In genomic region chr7:141408833-141409232, GRCm38 (mm10) we compare ENCODE assay signal across 8 mouse cellular contexts. TPM values are rescaled to one million over a fixed set of nuclear protein-coding genes. Genes with fewer than 3 reads are reported as not detected.
DNase-seq lines count a peak whose midpoint lies in the region; ATAC-seq and TF ChIP-seq lines count a peak whose summit lies in the region.

No protein-coding gene starts in this region.

- H3K4me3 ChIP-seq in bone marrow, adult 2 months (replicated peaks; ENCODE audit: control insufficient read depth, low read depth, low read length): no peak overlapping the region
- H3K4me3 ChIP-seq in embryonic facial prominence, embryonic 15.5 days (replicated peaks): no peak overlapping the region
- no peak overlapping the region for H3K4me3 ChIP-seq in heart, embryonic 11.5 days (ENCODE audit: low read depth, low read length)
- H3K4me3 ChIP-seq in kidney, embryonic 15.5 days (replicated peaks): no peak overlapping the region
- no peak overlapping the region for H3K4me3 ChIP-seq in limb, embryonic 15.5 days
- H3K4me3 ChIP-seq in midbrain, postnatal 0 days (ENCODE audit: low read depth, low read length): no peak overlapping the region
- H3K4me3 ChIP-seq in spleen, adult 2 months (ENCODE audit: extremely low read depth, insufficient read depth, insufficient read length): no peak overlapping the region

- H3K4me1 ChIP-seq in bone marrow, adult 2 months (ENCODE audit: control insufficient read depth, insufficient read depth, low read length): peaks cover 1% of the 10 kb centered on the region; the same call in 1 of the 2 replicates
- H3K4me1 ChIP-seq in embryonic facial prominence, embryonic 15.5 days: peaks cover 10% of the 10 kb centered on the region
- 0 out of 2 replicates have a peak, but pooled peaks cover 3% of the 10 kb centered on the region for H3K4me1 ChIP-seq in heart, embryonic 11.5 days (ENCODE audit: control insufficient read depth, insufficient read depth, low read length)
- H3K4me1 ChIP-seq in kidney, embryonic 15.5 days: peaks cover 17% of the 10 kb centered on the region
- peaks cover 12% of the 10 kb centered on the region for H3K4me1 ChIP-seq in limb, embryonic 15.5 days
- H3K4me1 ChIP-seq in midbrain, postnatal 0 days (ENCODE audit: insufficient read depth, low read length): no peaks in the 10 kb centered on the region
- H3K4me1 ChIP-seq in spleen, adult 2 months (ENCODE audit: control insufficient read depth, insufficient read depth, insufficient read length): peaks cover 4% of the 10 kb centered on the region; the same call in 1 of the 2 replicates

- H3K36me3 ChIP-seq in embryonic facial prominence, embryonic 15.5 days: peaks cover 38% of the 10 kb centered on the region
- H3K36me3 ChIP-seq in heart, embryonic 11.5 days (ENCODE audit: control insufficient read depth, insufficient read depth, low read length): peaks cover 13% of the 10 kb centered on the region
- H3K36me3 ChIP-seq in kidney, embryonic 15.5 days: peaks cover 49% of the 10 kb centered on the region
- H3K36me3 ChIP-seq in limb, embryonic 15.5 days: peaks cover 39% of the 10 kb centered on the region
- H3K36me3 ChIP-seq in midbrain, postnatal 0 days (ENCODE audit: insufficient read depth, low read length): peaks cover 15% of the 10 kb centered on the region; the same call in 1 of the 2 replicates
- peaks cover 7% of the 10 kb centered on the region for H3K36me3 ChIP-seq in spleen, adult 2 months (ENCODE audit: control insufficient read depth, insufficient read depth, low read length)

- 8% methylated on average over 11 of the region's 11 CpGs for WGBS in bone marrow, adult 2 months
- 16% methylated on average over 11 of the region's 11 CpGs for WGBS in embryonic facial prominence, embryonic 15.5 days
- 19% methylated on average over 11 of the region's 11 CpGs for WGBS in heart, embryonic 11.5 days (ENCODE audit: insufficient replicate concordance)
- WGBS in kidney, embryonic 15.5 days: 11% methylated on average over 11 of the region's 11 CpGs
- WGBS in limb, embryonic 15.5 days: 14% methylated on average over 11 of the region's 11 CpGs
- 6% methylated on average over 11 of the region's 11 CpGs for WGBS in midbrain, postnatal 0 days
- 17% methylated on average over 11 of the region's 11 CpGs for WGBS in spleen, adult 2 months

- no peak overlapping the region for H3K27ac ChIP-seq in bone marrow, adult 2 months (ENCODE audit: control insufficient read depth, insufficient read depth, low read depth, low read length, poor library complexity)
- no peak overlapping the region for H3K27ac ChIP-seq in embryonic facial prominence, embryonic 15.5 days (replicated peaks)
- H3K27ac ChIP-seq in heart, embryonic 11.5 days (ENCODE audit: low read depth, low read length): no peak overlapping the region
- no peak overlapping the region for H3K27ac ChIP-seq in kidney, embryonic 15.5 days
- H3K27ac ChIP-seq in limb, embryonic 15.5 days: no peak overlapping the region
- H3K27ac ChIP-seq in midbrain, postnatal 0 days (ENCODE audit: low read depth, low read length): no peak overlapping the region
- no peak overlapping the region for H3K27ac ChIP-seq in spleen, adult 2 months (ENCODE audit: insufficient read depth, low read length)

- DNase-seq in 416B (ENCODE audit: low read depth): peak; percentile 83
- DNase-seq in midbrain, postnatal 0 days (ENCODE audit: low spot score): peak; percentile 84
- DNase-seq in spleen, adult 2 months (ENCODE audit: low read depth in 1 of 2, low spot score in 2 of 2): peak; percentile 44 to 81

- no peaks in the 10 kb centered on the region for H3K9me3 ChIP-seq in embryonic facial prominence, embryonic 15.5 days (replicated peaks)
- no peaks in the 10 kb centered on the region for H3K9me3 ChIP-seq in heart, embryonic 11.5 days (replicated peaks; ENCODE audit: control insufficient read depth, low read length)
- H3K9me3 ChIP-seq in kidney, embryonic 15.5 days (replicated peaks): no peaks in the 10 kb centered on the region
- no peaks in the 10 kb centered on the region for H3K9me3 ChIP-seq in limb, embryonic 15.5 days
- H3K9me3 ChIP-seq in midbrain, postnatal 0 days (ENCODE audit: low read length): no peaks in the 10 kb centered on the region

- H3K4me2 ChIP-seq in embryonic facial prominence, embryonic 15.5 days (replicated peaks): no peak overlapping the region
- H3K4me2 ChIP-seq in heart, embryonic 11.5 days: no peak overlapping the region
- no peak overlapping the region for H3K4me2 ChIP-seq in kidney, embryonic 15.5 days
- H3K4me2 ChIP-seq in limb, embryonic 15.5 days: no peak overlapping the region
- H3K4me2 ChIP-seq in midbrain, postnatal 0 days (ENCODE audit: low read depth, low read length, poor library complexity, severe bottlenecking): no peak overlapping the region

- TF ChIP-seq CTCF in bone marrow, adult 2 months (IDR thresholded peaks at IDR 0.05; ENCODE audit: control insufficient read depth, insufficient read depth, low read length): peak; percentile 92
- TF ChIP-seq CTCF in midbrain, postnatal 0 days (IDR thresholded peaks at IDR 0.05): peak; percentile 89
- TF ChIP-seq CTCF in spleen, adult 2 months (IDR thresholded peaks at IDR 0.05; ENCODE audit: extremely low read depth, insufficient read depth, insufficient read length, insufficient replicate concordance): peak; percentile 96

- peak; percentile 75; the same call in 1 of the 2 replicates for ATAC-seq in embryonic facial prominence, embryonic 15.5 days (ENCODE audit: insufficient number of reproducible peaks, low FRiP score, low TSS enrichment, low read depth)
- peak; percentile 51 for ATAC-seq in heart, embryonic 11.5 days (replicated peaks; ENCODE audit: insufficient number of reproducible peaks, low FRiP score, low TSS enrichment)
- peak; percentile 68 for ATAC-seq in kidney, embryonic 15.5 days (replicated peaks; ENCODE audit: low FRiP score)
- ATAC-seq in limb, embryonic 15.5 days (ENCODE audit: insufficient number of reproducible peaks, low FRiP score, low TSS enrichment, low read depth): no peak
- ATAC-seq in midbrain, postnatal 0 days (ENCODE audit: low FRiP score): peak; percentile 32; the same call in 1 of the 2 replicates

- no peak for TF ChIP-seq POLR2A in bone marrow, adult 2 months (IDR thresholded peaks at IDR 0.05; ENCODE audit: borderline replicate concordance, control insufficient read depth, low read depth, low read length)
- no peak for TF ChIP-seq POLR2A in spleen, adult 2 months (IDR thresholded peaks at IDR 0.05; ENCODE audit: low read depth, low read length)

- H3K9ac ChIP-seq in embryonic facial prominence, embryonic 15.5 days: no peak overlapping the region
- H3K9ac ChIP-seq in heart, embryonic 11.5 days (ENCODE audit: low read depth, low read length): no peak overlapping the region
- H3K9ac ChIP-seq in kidney, embryonic 15.5 days: no peak overlapping the region
- H3K9ac ChIP-seq in limb, embryonic 15.5 days: 0 out of 2 replicates have a peak overlapping the region, but pooled peaks have one; percentile 10
- 0 out of 2 replicates have a peak overlapping the region, but pooled peaks have one; percentile 5 for H3K9ac ChIP-seq in midbrain, postnatal 0 days (replicated peaks; ENCODE audit: low read length, poor library complexity, severe bottlenecking)

- H3K27me3 ChIP-seq in embryonic facial prominence, embryonic 15.5 days: no peaks in the 10 kb centered on the region
- H3K27me3 ChIP-seq in heart, embryonic 11.5 days (ENCODE audit: control insufficient read depth, insufficient read depth, low read length): no peaks in the 10 kb centered on the region
- H3K27me3 ChIP-seq in kidney, embryonic 15.5 days: no peaks in the 10 kb centered on the region
- H3K27me3 ChIP-seq in limb, embryonic 15.5 days: no peaks in the 10 kb centered on the region
- no peaks in the 10 kb centered on the region for H3K27me3 ChIP-seq in midbrain, postnatal 0 days (ENCODE audit: insufficient read depth, low read length)
- no peaks in the 10 kb centered on the region for H3K27me3 ChIP-seq in spleen, adult 2 months (ENCODE audit: control insufficient read depth, insufficient read depth, low read length)

RNA-seq across cellular contexts. Expression of gene Gatd1, which starts 5.1 kb away (rescaled TPM):
- 26.2 and 33.6 TPM in 2 replicates for polyA plus RNA-seq in bone marrow, adult 2 months (2011; ENCODE audit: insufficient read depth, insufficient read length, low replicate concordance, missing spikeins)
- polyA plus RNA-seq in embryonic facial prominence, embryonic 15.5 days (2015; fragmentation: Nextera tagmentation; extraction: Ambion mirVana): 63.8 and 67.6 TPM in 2 replicates
- 29.3 and 32.2 TPM in 2 replicates for polyA plus RNA-seq in heart, embryonic 11.5 days (2014; fragmentation: Nextera tagmentation; extraction: Ambion mirVana)
- polyA plus RNA-seq in kidney, embryonic 15.5 days (2015; fragmentation: Nextera tagmentation; extraction: Ambion mirVana): 61.5 and 61.8 TPM in 2 replicates
- 62.8 and 62.9 TPM in 2 replicates for polyA plus RNA-seq in limb, embryonic 15.5 days (2015; fragmentation: Nextera tagmentation; extraction: Ambion mirVana)
- 72.0 and 72.9 TPM in 2 replicates for total RNA-seq in midbrain, postnatal 0 days (2014; rRNA removed)
- 47.7 and 48.9 TPM in 2 replicates for polyA plus RNA-seq in midbrain, postnatal 0 days (2015; fragmentation: Nextera tagmentation; extraction: Ambion mirVana)
- 56.7 and 72.5 TPM in 2 replicates for polyA plus RNA-seq in spleen, adult 2 months (2012; rRNA removed)

RNA-seq across cellular contexts. Expression of gene Taldo1, which starts 16.8 kb away (rescaled TPM):
- polyA plus RNA-seq in bone marrow, adult 2 months (2011; ENCODE audit: insufficient read depth, insufficient read length, low replicate concordance, missing spikeins): 324 and 522 TPM in 2 replicates
- 278 and 280 TPM in 2 replicates for polyA plus RNA-seq in embryonic facial prominence, embryonic 15.5 days (2015; fragmentation: Nextera tagmentation; extraction: Ambion mirVana)
- 288 and 291 TPM in 2 replicates for polyA plus RNA-seq in heart, embryonic 11.5 days (2014; fragmentation: Nextera tagmentation; extraction: Ambion mirVana)
- polyA plus RNA-seq in kidney, embryonic 15.5 days (2015; fragmentation: Nextera tagmentation; extraction: Ambion mirVana): 340 and 353 TPM in 2 replicates
- polyA plus RNA-seq in limb, embryonic 15.5 days (2015; fragmentation: Nextera tagmentation; extraction: Ambion mirVana): 272 and 290 TPM in 2 replicates
- total RNA-seq in midbrain, postnatal 0 days (2014; rRNA removed): 166 and 175 TPM in 2 replicates
- polyA plus RNA-seq in midbrain, postnatal 0 days (2015; fragmentation: Nextera tagmentation; extraction: Ambion mirVana): 245 and 255 TPM in 2 replicates
- polyA plus RNA-seq in spleen, adult 2 months (2012; rRNA removed): 155 and 184 TPM in 2 replicates

RNA-seq across cellular contexts. Expression of gene Cend1, which starts 20.5 kb away (rescaled TPM):
- polyA plus RNA-seq in bone marrow, adult 2 months (2011; ENCODE audit: insufficient read depth, insufficient read length, low replicate concordance, missing spikeins): 3.4 TPM in 1 of 2 replicates, not detected in the other
- 3.1 and 5.3 TPM in 2 replicates for polyA plus RNA-seq in embryonic facial prominence, embryonic 15.5 days (2015; fragmentation: Nextera tagmentation; extraction: Ambion mirVana)
- polyA plus RNA-seq in heart, embryonic 11.5 days (2014; fragmentation: Nextera tagmentation; extraction: Ambion mirVana): 7.4 and 9.3 TPM in 2 replicates
- 2.6 and 3.4 TPM in 2 replicates for polyA plus RNA-seq in kidney, embryonic 15.5 days (2015; fragmentation: Nextera tagmentation; extraction: Ambion mirVana)
- 1.1 and 1.9 TPM in 2 replicates for polyA plus RNA-seq in limb, embryonic 15.5 days (2015; fragmentation: Nextera tagmentation; extraction: Ambion mirVana)
- total RNA-seq in midbrain, postnatal 0 days (2014; rRNA removed): 167 and 195 TPM in 2 replicates
- polyA plus RNA-seq in midbrain, postnatal 0 days (2015; fragmentation: Nextera tagmentation; extraction: Ambion mirVana): 194 and 233 TPM in 2 replicates
- polyA plus RNA-seq in spleen, adult 2 months (2012; rRNA removed): 0.08 and 0.11 TPM in 2 replicates

RNA-seq across cellular contexts. Expression of gene Slc25a22, which starts 28.9 kb away (rescaled TPM):
- 18.1 and 30.3 TPM in 2 replicates for polyA plus RNA-seq in bone marrow, adult 2 months (2011; ENCODE audit: insufficient read depth, insufficient read length, low replicate concordance, missing spikeins)
- 29.3 and 30.9 TPM in 2 replicates for polyA plus RNA-seq in embryonic facial prominence, embryonic 15.5 days (2015; fragmentation: Nextera tagmentation; extraction: Ambion mirVana)
- 19.4 and 19.7 TPM in 2 replicates for polyA plus RNA-seq in heart, embryonic 11.5 days (2014; fragmentation: Nextera tagmentation; extraction: Ambion mirVana)
- polyA plus RNA-seq in kidney, embryonic 15.5 days (2015; fragmentation: Nextera tagmentation; extraction: Ambion mirVana): 27.6 and 34.0 TPM in 2 replicates
- polyA plus RNA-seq in limb, embryonic 15.5 days (2015; fragmentation: Nextera tagmentation; extraction: Ambion mirVana): 28.8 and 29.5 TPM in 2 replicates
- total RNA-seq in midbrain, postnatal 0 days (2014; rRNA removed): 148 and 152 TPM in 2 replicates
- 118 and 121 TPM in 2 replicates for polyA plus RNA-seq in midbrain, postnatal 0 days (2015; fragmentation: Nextera tagmentation; extraction: Ambion mirVana)
- 66.2 and 89.4 TPM in 2 replicates for polyA plus RNA-seq in spleen, adult 2 months (2012; rRNA removed)

RNA-seq across cellular contexts. Expression of gene Pidd1, which starts 35.0 kb away (rescaled TPM):
- polyA plus RNA-seq in bone marrow, adult 2 months (2011; ENCODE audit: insufficient read depth, insufficient read length, low replicate concordance, missing spikeins): 19.4 and 39.6 TPM in 2 replicates
- 13.5 and 14.7 TPM in 2 replicates for polyA plus RNA-seq in embryonic facial prominence, embryonic 15.5 days (2015; fragmentation: Nextera tagmentation; extraction: Ambion mirVana)
- 9.5 and 9.6 TPM in 2 replicates for polyA plus RNA-seq in heart, embryonic 11.5 days (2014; fragmentation: Nextera tagmentation; extraction: Ambion mirVana)
- polyA plus RNA-seq in kidney, embryonic 15.5 days (2015; fragmentation: Nextera tagmentation; extraction: Ambion mirVana): 10.5 and 12.6 TPM in 2 replicates
- 8.8 and 9.8 TPM in 2 replicates for polyA plus RNA-seq in limb, embryonic 15.5 days (2015; fragmentation: Nextera tagmentation; extraction: Ambion mirVana)
- 1.4 and 1.6 TPM in 2 replicates for total RNA-seq in midbrain, postnatal 0 days (2014; rRNA removed)
- polyA plus RNA-seq in midbrain, postnatal 0 days (2015; fragmentation: Nextera tagmentation; extraction: Ambion mirVana): 1.1 and 1.3 TPM in 2 replicates
- 20.4 and 31.0 TPM in 2 replicates for polyA plus RNA-seq in spleen, adult 2 months (2012; rRNA removed)

Comparison
In these comparisons a context has a peak if more than half of its experiments do, and no peak if none do; other contexts are left out.
1. H3K9ac ChIP-seq: peak in limb, embryonic 15.5 days (single experiment) and midbrain, postnatal 0 days (single experiment); none in embryonic facial prominence, embryonic 15.5 days (single experiment), heart, embryonic 11.5 days (single experiment) and kidney, embryonic 15.5 days (single experiment).
2. RNA of gene Cend1, which starts 20.5 kb away (polyA plus RNA-seq): 194 to 233 TPM in midbrain, postnatal 0 days; 7.4 to 9.3 TPM in heart, embryonic 11.5 days, 3.1 to 5.3 TPM in embryonic facial prominence, embryonic 15.5 days, 3.4 TPM in bone marrow, adult 2 months, 2.6 to 3.4 TPM in kidney, embryonic 15.5 days, 1.1 to 1.9 TPM in limb, embryonic 15.5 days and 0.08 to 0.11 TPM in spleen, adult 2 months; every median in the first group is over 10 times any median in the second.
3. Peak in every context shown above with its lines, with median percentiles within 50 percentile points of each other: DNase-seq and CTCF ChIP-seq.